Mouse (Mus musculus): ENCODE results near the gene Grtp1. TPM values are rescaled to one million over a fixed set of nuclear protein-coding genes. Genes with fewer than 3 reads are reported as not detected.

The Grtp1 gene
- total and polyA plus RNA-seq, 2 experiments from 2014 or later = 4.4 to 10.0 TPM

DNA sequence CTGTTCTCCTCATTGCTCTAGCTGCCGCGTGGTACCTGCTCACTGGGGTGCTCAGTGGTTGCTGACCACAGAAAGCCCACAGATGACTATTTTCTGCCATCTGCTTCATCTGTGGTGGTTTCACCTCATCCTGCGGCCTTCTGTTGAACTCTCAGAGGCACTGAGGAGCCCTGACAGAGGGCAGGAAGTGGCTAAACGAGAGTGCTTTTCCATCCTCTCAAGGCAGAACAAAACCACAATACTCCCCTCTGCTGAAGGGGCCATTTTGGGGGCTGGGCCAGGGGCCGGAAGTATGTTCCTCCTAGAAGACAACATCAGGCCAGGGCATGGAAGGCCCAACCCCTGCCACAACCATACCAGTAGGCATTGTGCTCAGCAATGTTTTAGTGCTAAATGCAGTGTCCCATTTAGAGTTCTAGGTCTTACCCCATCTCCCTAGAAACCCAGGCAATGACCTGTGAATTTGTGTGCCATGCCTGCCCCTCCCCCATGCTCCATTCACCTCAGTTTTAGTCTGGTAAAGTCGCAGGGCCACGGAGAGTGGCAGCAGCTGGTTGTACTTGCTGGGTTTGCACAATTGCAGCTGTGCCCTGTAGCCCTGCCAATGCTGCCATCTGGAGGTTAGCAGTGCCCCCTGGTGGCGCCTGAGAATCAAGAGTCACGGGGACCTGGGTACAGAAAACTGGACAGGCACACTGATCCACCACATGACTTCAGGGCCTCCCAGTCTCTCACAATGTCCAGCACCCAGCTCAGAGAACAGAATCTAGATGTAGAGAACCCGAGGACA lies 13.3 kb upstream of the Grtp1 start:
- peak; percentile 83 for DNase-seq (ENCODE audit: low spot score)
- Histone ChIP-seq H3K9me3 (replicated peaks; ENCODE audit: control insufficient read depth, low read length) (no peaks in the 10 kb centered on the region), H3K4me1 (ENCODE audit: control insufficient read depth, insufficient read depth) (peaks cover 27% of the 10 kb centered on the region), H3K36me3 (replicated peaks; ENCODE audit: control insufficient read depth, insufficient read depth, low read length) (no peaks in the 10 kb centered on the region), H3K27me3 (ENCODE audit: control insufficient read depth, insufficient read depth, low read length) (no peaks in the 10 kb centered on the region), H3K9ac (replicated peaks; ENCODE audit: low read depth, low read length) (no peak overlapping the region), H3K4me2 (ENCODE audit: low read depth, low read length) (no peak overlapping the region), H3K4me3 (ENCODE audit: low read depth, low read length) (no peak overlapping the region), H3K27ac (ENCODE audit: low read depth) (peak overlapping the region; percentile 73)
- TF ChIP-seq EP300 (IDR thresholded peaks at IDR 0.05; ENCODE audit: low read depth) = no peak
- peak; percentile 89 for TF ChIP-seq CTCF (IDR thresholded peaks at IDR 0.05; ENCODE audit: low read depth)
- peak; percentile 61 for ATAC-seq (ENCODE audit: insufficient read depth, low read depth)
- WGBS = 20% methylated on average over 10 of the region's 10 CpGs

DNA sequence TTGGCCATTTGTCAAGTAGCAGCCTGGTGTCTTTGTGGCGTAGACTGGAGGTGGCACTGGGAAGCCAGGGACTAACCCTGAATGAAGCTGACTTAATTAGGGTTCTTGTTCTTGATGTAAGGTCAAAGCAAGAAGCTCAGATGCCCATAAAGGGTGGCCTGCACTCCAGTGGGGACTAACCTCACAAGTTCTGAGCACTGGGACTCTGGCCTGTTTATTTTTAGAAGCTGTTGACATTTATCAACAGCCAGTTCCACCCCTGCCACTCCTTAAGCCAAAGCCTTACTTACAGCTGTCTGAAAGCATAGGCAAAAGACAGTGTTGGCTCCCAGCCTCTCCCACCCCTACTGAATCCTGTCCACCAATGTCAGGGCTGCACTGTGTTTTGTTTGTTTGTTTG lies 9.3 kb upstream of the Grtp1 start:
- H3K4me3 ChIP-seq (ENCODE audit: low read depth, low read length) = no peak overlapping the region
- peaks cover 20% of the 10 kb centered on the region for H3K4me1 ChIP-seq (ENCODE audit: control insufficient read depth, insufficient read depth)
- H3K4me2 ChIP-seq (ENCODE audit: low read depth, low read length) = no peak overlapping the region
- H3K36me3 ChIP-seq (replicated peaks; ENCODE audit: control insufficient read depth, insufficient read depth, low read length) = no peaks in the 10 kb centered on the region
- no peaks in the 10 kb centered on the region for H3K27me3 ChIP-seq (ENCODE audit: control insufficient read depth, insufficient read depth, low read length)
- peak; percentile 80 for ATAC-seq (ENCODE audit: insufficient read depth, low read depth)
- peak overlapping the region; percentile 93 for H3K27ac ChIP-seq (ENCODE audit: low read depth)
- 41% methylated on average over 1 of the region's 1 CpGs for WGBS
- H3K9me3 ChIP-seq (replicated peaks; ENCODE audit: control insufficient read depth, low read length) = no peaks in the 10 kb centered on the region
- DNase-seq (ENCODE audit: low spot score) = peak; percentile 86
- TF ChIP-seq EP300 (IDR thresholded peaks at IDR 0.05; ENCODE audit: low read depth) (peak; percentile 56; the same call in 1 of the 2 replicates), CTCF (IDR thresholded peaks at IDR 0.05; ENCODE audit: low read depth) (no peak)
- no peak overlapping the region for H3K9ac ChIP-seq (replicated peaks; ENCODE audit: low read depth, low read length)

- no peaks in the 10 kb centered on the region for H3K9me3 ChIP-seq (replicated peaks; ENCODE audit: control insufficient read depth, low read length)
- peaks cover 20% of the 10 kb centered on the region for H3K4me1 ChIP-seq (ENCODE audit: control insufficient read depth, insufficient read depth)
- TF ChIP-seq EP300 (IDR thresholded peaks at IDR 0.05; ENCODE audit: low read depth) (no peak), CTCF (IDR thresholded peaks at IDR 0.05; ENCODE audit: low read depth) (peak; percentile 61)
- no peak overlapping the region for H3K4me2 ChIP-seq (ENCODE audit: low read depth, low read length)
- H3K27me3 ChIP-seq (ENCODE audit: control insufficient read depth, insufficient read depth, low read length) = no peaks in the 10 kb centered on the region
- no peak overlapping the region for H3K9ac ChIP-seq (replicated peaks; ENCODE audit: low read depth, low read length)
- H3K36me3 ChIP-seq (replicated peaks; ENCODE audit: control insufficient read depth, insufficient read depth, low read length) = no peaks in the 10 kb centered on the region
- no peak overlapping the region for H3K4me3 ChIP-seq (ENCODE audit: low read depth, low read length)
- ATAC-seq (ENCODE audit: insufficient read depth, low read depth) (peak; percentile 71), DNase-seq (ENCODE audit: low spot score) (peak; percentile 68)
- H3K27ac ChIP-seq (ENCODE audit: low read depth) = peak overlapping the region; percentile 93
- WGBS = 19% methylated on average over 6 of the region's 6 CpGs
These were observed 8.4 kb upstream of the Grtp1 start for GRCm38 (mm10) chr8:13208627-13209355.

- Histone ChIP-seq H3K4me1 (ENCODE audit: control insufficient read depth, insufficient read depth) (peaks cover 17% of the 10 kb centered on the region), H3K27me3 (ENCODE audit: control insufficient read depth, insufficient read depth, low read length) (0 out of 2 replicates have a peak, but pooled peaks cover 2% of the 10 kb centered on the region), H3K4me3 (ENCODE audit: low read depth, low read length) (no peak overlapping the region), H3K9me3 (replicated peaks; ENCODE audit: control insufficient read depth, low read length) (no peaks in the 10 kb centered on the region), H3K27ac (ENCODE audit: low read depth) (no peak overlapping the region), H3K36me3 (replicated peaks; ENCODE audit: control insufficient read depth, insufficient read depth, low read length) (no peaks in the 10 kb centered on the region), H3K9ac (replicated peaks; ENCODE audit: low read depth, low read length) (no peak overlapping the region), H3K4me2 (ENCODE audit: low read depth, low read length) (no peak overlapping the region)
- no peak for DNase-seq (ENCODE audit: low spot score)
- WGBS = 51% methylated on average over 5 of the region's 5 CpGs
- ATAC-seq (ENCODE audit: insufficient read depth, low read depth) = no peak
- no peak for TF ChIP-seq EP300 (IDR thresholded peaks at IDR 0.05; ENCODE audit: low read depth)
- no peak for TF ChIP-seq CTCF (IDR thresholded peaks at IDR 0.05; ENCODE audit: low read depth)
These were observed 5.9 kb upstream of the Grtp1 start for GRCm38 (mm10) chr8:13206290-13206689.

DNA sequence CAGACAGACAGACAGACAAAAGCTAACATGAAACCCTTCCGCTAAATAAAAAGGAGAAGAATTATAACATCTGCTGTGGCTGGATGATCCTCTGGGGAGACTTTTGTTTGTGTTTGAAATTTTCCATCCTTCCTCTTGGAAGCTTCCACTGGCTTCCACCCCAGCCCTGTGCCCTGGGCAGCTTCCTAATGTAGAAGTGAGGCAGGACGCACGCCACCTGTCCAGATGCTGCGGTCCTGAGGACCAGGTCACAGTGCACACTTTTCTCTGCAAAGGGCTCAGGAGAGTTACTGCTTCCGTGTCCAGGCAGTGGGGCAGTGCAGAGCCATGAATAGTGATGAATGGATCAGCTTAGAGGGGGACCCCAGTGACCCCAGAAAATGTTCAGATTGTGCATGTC lies 4.9 kb upstream of the Grtp1 start:
- Histone ChIP-seq H3K27ac (ENCODE audit: low read depth) (no peak overlapping the region), H3K4me1 (ENCODE audit: control insufficient read depth, insufficient read depth) (peaks cover 19% of the 10 kb centered on the region), H3K9me3 (replicated peaks; ENCODE audit: control insufficient read depth, low read length) (no peaks in the 10 kb centered on the region), H3K4me3 (ENCODE audit: low read depth, low read length) (no peak overlapping the region), H3K4me2 (ENCODE audit: low read depth, low read length) (no peak overlapping the region), H3K27me3 (ENCODE audit: control insufficient read depth, insufficient read depth, low read length) (0 out of 2 replicates have a peak, but pooled peaks cover 8% of the 10 kb centered on the region), H3K36me3 (replicated peaks; ENCODE audit: control insufficient read depth, insufficient read depth, low read length) (no peaks in the 10 kb centered on the region), H3K9ac (replicated peaks; ENCODE audit: low read depth, low read length) (no peak overlapping the region)
- TF ChIP-seq CTCF (IDR thresholded peaks at IDR 0.05; ENCODE audit: low read depth) (no peak), EP300 (IDR thresholded peaks at IDR 0.05; ENCODE audit: low read depth) (no peak)
- ATAC-seq (ENCODE audit: insufficient read depth, low read depth) (no peak), DNase-seq (ENCODE audit: low spot score) (no peak)
- 78% methylated on average over 5 of the region's 5 CpGs for WGBS
